Mouse (Mus musculus): Measurements from ENCODE around the gene BC107364.
"Not testable (repeated sequence)": the region's sequence is repeated elsewhere in the genome, so short reads cannot be mapped to it uniquely, and the experiment has no call there.

BC107364 gene

GRCm38 (mm10) chr3:96458008-96458407 is 5.9 kb upstream of the BC107364 start:
- DNase-seq (ENCODE audit: low read depth, low spot score): not testable (repeated sequence)

GRCm38 (mm10) chr3:96451181-96451737 is 847 bp downstream of the BC107364 start:
- not testable (repeated sequence) for DNase-seq (ENCODE audit: low read depth, low spot score)

GRCm38 (mm10) chr3:96450586-96450896 is 1.6 kb downstream of the BC107364 start:
- not testable (repeated sequence) for DNase-seq (ENCODE audit: low read depth, low spot score)

- not testable (repeated sequence) for DNase-seq (ENCODE audit: low read depth, low spot score)
Observed at GRCm38 (mm10) chr3:96449762-96450585, 2.1 kb downstream of the BC107364 start.

GRCm38 (mm10) chr3:96445436-96445835 is 6.7 kb downstream of the BC107364 start:
- no peak for DNase-seq (ENCODE audit: low read depth, low spot score)

GRCm38 (mm10) chr3:96440578-96440977 is 11.5 kb downstream of the BC107364 start:
- DNase-seq (ENCODE audit: low read depth, low spot score): no peak

GRCm38 (mm10) chr3:96435557-96436091 is 16.5 kb downstream of the BC107364 start:
- DNase-seq (ENCODE audit: low read depth, low spot score): no peak

GRCm38 (mm10) chr3:96432207-96432606 is 19.9 kb downstream of the BC107364 start:
- no peak for DNase-seq (ENCODE audit: low read depth, low spot score)

GRCm38 (mm10) chr3:96429819-96430132 is 22.3 kb downstream of the BC107364 start:
- DNase-seq (ENCODE audit: low read depth, low spot score): no peak

GRCm38 (mm10) chr3:96428941-96429818 is 22.9 kb downstream of the BC107364 start:
- DNase-seq (ENCODE audit: low read depth, low spot score): no peak

GRCm38 (mm10) chr3:96427761-96428462 is 24.2 kb downstream of the BC107364 start:
- no peak for DNase-seq (ENCODE audit: low read depth, low spot score)

GRCm38 (mm10) chr3:96427311-96427710 is 24.8 kb downstream of the BC107364 start:
- DNase-seq (ENCODE audit: low read depth, low spot score): no peak

GRCm38 (mm10) chr3:96426268-96426667 is 25.8 kb downstream of the BC107364 start:
- no peak for DNase-seq (ENCODE audit: low read depth, low spot score)

- DNase-seq (ENCODE audit: low read depth, low spot score): not testable (repeated sequence)
Observed at GRCm38 (mm10) chr3:96424447-96424846, 27.7 kb downstream of the BC107364 start.

- DNase-seq (ENCODE audit: low read depth, low spot score): no peak
Observed at GRCm38 (mm10) chr3:96423889-96424288, 28.2 kb downstream of the BC107364 start.

- no peak for DNase-seq (ENCODE audit: low read depth, low spot score)
Observed at GRCm38 (mm10) chr3:96420796-96421195, 31.3 kb downstream of the BC107364 start.

GRCm38 (mm10) chr3:96418902-96419301 is 33.2 kb downstream of the BC107364 start:
- not testable (repeated sequence) for DNase-seq (ENCODE audit: low read depth, low spot score)

- no peak for DNase-seq (ENCODE audit: low read depth, low spot score)
Observed at GRCm38 (mm10) chr3:96417850-96418815, 34.0 kb downstream of the BC107364 start.

GRCm38 (mm10) chr3:96416595-96416994 is 35.5 kb downstream of the BC107364 start:
- no peak for DNase-seq (ENCODE audit: low read depth, low spot score)

GRCm38 (mm10) chr3:96416056-96416455 is 36.0 kb downstream of the BC107364 start:
- no peak for DNase-seq (ENCODE audit: low read depth, low spot score)
